Mouse (Mus musculus) embryonic fibroblast, embryonic 13.5 days (primary cell): ENCODE results near the gene Fkbp8.

Experiments
- CTCF ChIP-seq: IDR thresholded peaks from 2 replicates; pipeline ENCODE4 v1.5.1; 2011; ENCODE audit warnings: mild to moderate bottlenecking, control low read depth, low read length, moderate library complexity, borderline replicate concordance; ENCODE audit not compliant: insufficient read depth
- POLR2A ChIP-seq: IDR thresholded peaks from 2 replicates; pipeline ENCODE4 v1.6.1; 2011; ENCODE audit warnings: low read depth, mild to moderate bottlenecking, control low read depth, low read length, moderate library complexity

GRCm38 (mm10) chr8:70500386-70501301 lies 26.9 kb upstream of the Fkbp8 start:
- TF ChIP-seq POLR2A: no peak
- no peak for TF ChIP-seq CTCF
